Mouse (Mus musculus) adipocyte (in vitro differentiated cells): ENCODE data around the gene Psg21.
"Not testable (repeated sequence)": the region's sequence is repeated elsewhere in the genome, so short reads cannot be mapped to it uniquely, and the experiment has no call there.

Experiments used
- DNase-seq: peaks from one replicate; pipeline ENCODE4 v3.0.0-alpha.2; 2016; ENCODE audit warnings: low spot score

Gene Psg21

DNA sequence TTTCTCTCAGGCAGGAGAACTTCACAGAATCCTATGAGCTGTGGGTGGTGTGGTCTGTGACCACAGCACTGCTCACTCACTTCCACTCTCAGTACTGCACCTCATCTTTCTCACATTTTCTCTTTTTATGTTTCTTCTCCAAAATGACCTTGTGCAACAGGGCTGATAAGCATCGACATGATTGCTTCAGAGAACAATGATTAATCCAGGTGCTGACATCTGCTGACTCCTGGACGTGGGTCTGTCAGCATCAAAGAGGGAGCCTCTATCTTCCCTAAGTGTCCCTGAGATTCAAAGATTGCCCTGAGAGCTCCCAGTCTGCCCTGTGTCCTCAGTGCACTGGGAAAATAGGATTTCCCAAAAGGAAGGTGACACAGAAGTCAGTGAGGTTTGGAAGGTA is at the start of gene Psg21:
Psg21 (minus strand) TSS at position 101 of the 400 bp plus-strand sequence.
- not testable (repeated sequence) for DNase-seq

DNA sequence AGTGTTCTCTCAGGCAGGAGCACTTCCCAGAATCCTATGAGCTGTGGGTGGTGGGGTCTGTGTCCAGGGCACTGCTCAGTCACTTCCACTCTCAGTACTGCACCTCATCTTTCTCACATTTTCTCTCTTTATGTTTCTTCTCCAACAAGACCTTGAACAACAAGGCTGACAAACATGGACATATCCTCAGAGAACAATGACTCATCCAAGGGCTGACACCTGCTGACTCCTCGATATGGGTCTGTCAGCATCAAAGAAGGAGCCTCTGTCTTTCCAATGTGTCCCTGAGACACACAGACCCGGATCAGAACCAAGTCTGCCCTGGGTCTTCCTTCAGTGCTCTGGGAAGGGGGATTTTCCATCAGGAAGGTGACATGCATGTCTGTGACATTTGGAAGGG is 29.6 kb upstream of the Psg21 start, which contains the start of gene Psg20:
Psg20 (minus strand) TSS at position 101 of the 400 bp plus-strand sequence.
- no peak for DNase-seq

DNA sequence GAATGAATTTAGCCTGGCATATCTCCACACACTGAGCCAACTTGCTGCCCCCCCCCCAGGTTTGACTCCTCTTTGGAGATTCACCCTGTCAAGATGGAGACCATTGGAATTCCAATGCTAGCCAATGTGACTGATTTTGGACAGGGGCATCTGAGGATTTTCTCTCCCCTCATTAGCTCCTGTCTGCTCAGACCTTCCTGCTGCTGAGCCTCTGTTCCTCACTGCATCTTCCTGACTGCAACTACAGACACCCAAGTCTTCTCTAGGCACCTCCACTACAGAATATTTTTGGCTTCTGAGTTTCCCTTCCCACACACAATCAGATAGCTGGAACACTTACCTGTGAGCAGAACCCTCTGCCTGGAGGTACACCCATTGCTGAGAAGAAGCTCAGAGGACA is 29.1 kb upstream of the Psg21 start:
- no peak for DNase-seq

DNA sequence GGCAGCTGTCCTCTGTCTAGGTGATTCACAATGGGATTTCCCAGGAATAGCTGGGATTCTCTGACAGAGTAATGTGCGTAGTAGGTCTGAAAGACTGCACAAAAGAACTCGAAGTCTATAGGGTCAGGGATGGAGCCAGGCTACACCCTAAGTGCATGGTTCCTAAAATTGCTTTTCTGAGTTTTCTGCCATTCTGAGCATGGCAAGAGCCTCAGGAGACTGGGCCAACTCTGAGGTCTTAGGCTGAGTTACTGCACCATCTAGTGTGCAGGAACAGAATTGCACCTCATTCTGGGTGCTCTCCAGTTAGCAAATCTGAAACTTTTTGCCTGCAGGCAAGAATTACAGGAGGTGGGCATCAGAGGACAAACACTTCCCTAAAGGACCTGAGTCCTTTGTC is 23.2 kb upstream of the Psg21 start:
- DNase-seq: peak; percentile 49

GRCm38 (mm10) chr7:18626921-18627320 is 29.6 kb downstream of the Psg21 start:
- not testable (repeated sequence) for DNase-seq

DNA sequence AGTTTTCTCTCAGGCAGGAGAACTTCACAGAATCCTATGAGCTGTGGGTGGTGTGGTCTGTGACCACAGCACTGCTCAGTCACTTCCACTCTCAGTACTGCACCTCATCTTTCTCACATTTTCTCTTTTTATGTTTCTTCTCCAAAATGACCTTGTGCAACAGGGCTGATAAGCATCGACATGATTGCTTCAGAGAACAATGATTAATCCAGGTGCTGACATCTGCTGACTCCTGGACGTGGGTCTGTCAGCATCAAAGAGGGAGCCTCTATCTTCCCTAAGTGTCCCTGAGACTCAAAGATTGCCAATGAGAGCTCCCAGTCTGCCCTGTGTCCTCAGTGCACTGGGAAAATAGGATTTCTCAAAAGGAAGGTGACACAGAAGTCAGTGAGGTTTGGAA is 40.1 kb downstream of the Psg21 start, which contains the start of gene Psg23:
Psg23 (minus strand) TSS at position 101 of the 400 bp plus-strand sequence.
- DNase-seq: not testable (repeated sequence)
